Mouse (Mus musculus): ENCODE results near the gene Plcl1.

Gene Plcl1

DNA sequence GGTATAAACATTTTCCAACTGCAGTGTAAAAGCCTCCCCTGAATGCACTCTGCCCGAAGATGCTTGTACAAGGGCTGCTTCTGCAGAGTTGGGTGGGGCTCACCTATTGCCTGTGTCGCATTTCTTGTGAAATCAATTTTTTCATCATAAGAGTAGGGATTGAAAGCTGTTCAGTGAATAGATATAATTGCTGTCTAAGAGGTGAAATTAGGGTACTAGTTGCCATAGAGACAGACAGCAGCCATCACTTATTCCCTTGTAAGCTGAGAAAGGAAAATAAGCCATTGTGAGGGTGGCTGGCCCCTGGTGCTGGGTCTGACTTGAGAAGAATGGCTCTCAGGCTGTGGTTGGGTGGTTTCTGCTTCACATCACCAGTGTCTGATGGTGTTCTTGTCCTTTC is 299.0 kb downstream of the Plcl1 start:
- no peak for DNase-seq (ENCODE audit: low spot score)

DNA sequence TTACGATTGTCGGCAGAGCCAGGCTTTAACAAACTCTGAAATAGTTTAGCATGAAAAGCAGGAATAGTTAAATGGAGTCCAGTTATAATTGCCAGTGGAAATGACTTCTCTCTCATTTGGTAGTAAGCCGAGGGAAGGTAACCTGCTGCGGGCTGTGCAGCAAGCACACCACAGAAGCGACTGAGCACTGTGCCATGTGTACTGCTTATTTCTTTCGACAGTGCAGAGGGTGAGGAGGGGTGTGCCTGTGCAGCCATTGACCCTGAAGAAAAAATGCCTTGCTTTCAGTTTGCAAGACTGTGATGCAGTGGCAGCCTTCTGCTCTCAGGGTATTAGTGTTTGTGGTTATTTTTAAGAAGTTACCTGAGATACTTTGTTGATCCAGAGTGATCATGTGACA is 299.5 kb downstream of the Plcl1 start:
- no peak for DNase-seq (ENCODE audit: low spot score)

DNA sequence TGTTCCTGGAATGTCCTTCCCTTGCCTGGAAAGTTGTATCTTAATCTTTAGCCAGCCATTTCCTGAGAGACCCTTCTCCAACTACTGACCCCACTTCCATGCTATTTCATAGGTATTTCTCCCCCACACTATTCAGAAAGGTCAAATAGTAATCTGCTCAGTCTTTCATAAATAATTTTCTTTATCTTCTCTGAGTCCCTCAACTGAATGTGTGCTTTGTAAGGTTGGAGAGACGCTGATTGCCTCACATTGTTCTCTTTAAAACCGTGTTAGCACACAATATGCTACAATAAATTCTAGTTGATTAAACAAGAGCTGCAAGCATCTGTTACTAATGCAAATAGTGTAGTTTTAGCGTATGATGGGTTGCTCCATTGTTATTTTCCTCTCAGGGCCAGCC is 300.0 kb downstream of the Plcl1 start:
- no peak for DNase-seq (ENCODE audit: low spot score)

DNA sequence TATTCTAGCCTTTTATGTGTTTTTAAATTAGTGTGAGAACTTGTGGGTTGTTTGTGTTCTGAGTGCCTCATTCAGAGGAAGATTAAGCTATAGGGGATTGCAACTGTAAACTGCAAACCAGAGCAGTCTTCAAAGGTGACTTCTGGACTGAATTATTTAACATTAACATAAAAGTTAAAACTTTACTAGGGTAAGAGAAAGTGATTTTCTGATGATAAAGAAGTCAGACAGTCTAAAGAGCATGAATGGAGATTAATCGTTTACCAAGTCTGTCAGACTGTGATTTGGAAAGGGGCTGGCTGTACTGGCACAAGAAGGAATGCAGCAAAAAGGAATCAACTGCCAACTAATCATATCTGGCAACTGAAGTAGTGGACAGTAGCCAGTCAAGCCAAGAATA is 301.2 kb downstream of the Plcl1 start:
- no peak for DNase-seq (ENCODE audit: low spot score)

DNA sequence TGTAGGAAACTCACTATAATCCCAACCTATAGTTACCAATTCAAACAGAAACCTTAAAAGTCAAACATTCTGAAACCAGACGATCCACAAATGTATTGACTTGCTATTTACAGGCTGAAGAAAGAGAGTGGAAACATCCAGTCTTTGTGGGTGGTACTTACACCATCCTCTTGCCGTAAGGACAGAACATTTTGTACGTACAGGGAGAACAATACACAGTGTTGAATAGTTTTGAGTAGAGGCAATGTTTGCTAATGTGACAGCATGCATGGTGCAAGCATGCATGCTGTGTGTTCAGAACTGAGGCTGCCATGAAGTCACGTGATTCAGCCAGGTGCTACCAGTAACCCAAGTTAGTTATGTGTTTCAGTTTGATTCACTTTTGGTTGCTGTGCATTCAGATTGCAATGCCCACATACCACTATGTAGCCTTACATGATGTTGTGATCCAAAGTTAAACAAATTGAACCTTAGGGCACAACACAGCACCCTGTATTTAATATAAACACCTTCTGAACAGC is 311.6 kb downstream of the Plcl1 start:
- no peak for DNase-seq (ENCODE audit: low spot score)

DNA sequence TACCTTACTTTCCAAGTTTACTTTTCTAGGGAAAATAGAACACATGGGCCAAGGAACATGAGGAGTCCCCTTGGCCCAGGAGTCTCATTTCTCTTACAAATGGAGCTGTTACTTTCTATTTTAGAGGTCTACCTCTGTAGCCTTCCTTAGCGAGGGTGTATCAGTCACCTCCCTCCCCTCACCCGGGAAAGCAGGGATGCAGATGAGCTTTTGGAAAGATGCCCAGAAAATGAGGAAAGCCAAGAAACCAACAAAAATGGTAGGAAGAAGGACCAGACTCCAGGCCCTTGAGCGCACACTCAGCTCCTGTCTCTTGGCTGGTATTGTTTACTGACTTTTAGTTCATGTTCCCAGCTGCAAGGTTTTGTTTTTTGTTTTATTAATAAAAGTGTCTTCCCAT is 319.7 kb downstream of the Plcl1 start:
- no peak for DNase-seq (ENCODE audit: low spot score)

DNA sequence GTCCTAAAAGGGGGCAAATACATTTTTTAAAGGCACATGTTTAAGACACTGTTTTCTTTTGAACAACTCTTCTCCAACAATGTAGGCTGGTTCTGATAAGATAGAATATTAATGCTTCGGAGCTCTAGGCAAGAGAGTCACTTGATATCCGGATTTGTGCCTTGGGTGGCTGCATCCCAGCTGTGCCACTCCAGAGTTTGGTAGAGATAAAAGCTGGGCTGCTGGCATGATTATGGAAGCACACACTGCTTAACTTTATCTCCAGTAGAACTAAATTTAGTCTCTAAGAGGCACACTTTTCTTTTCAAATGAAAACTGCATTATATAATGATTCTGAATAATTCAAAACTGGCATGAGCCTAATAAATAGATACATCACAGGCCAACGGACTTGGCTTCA is 323.6 kb downstream of the Plcl1 start:
- no peak for DNase-seq (ENCODE audit: low spot score)

DNA sequence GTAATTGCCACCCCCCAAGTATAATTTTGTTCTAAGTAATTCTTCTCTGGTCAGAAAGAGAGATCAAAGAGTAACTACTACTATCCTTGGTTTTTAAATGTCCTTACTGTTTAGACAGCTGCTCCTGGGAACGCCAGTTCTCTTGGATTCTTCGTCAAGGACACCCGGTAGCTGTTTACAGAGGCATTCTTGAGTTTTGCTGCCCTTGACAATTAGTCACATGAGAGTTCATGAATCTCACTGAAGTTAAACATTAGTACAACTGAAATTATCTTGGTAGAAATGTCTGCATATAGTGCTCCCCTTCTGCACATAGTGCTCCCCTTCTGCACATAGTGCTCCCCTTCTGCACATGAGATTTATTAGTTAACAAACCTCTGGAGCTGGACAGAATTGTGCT is 327.2 kb downstream of the Plcl1 start:
- DNase-seq (ENCODE audit: low spot score): no peak

DNA sequence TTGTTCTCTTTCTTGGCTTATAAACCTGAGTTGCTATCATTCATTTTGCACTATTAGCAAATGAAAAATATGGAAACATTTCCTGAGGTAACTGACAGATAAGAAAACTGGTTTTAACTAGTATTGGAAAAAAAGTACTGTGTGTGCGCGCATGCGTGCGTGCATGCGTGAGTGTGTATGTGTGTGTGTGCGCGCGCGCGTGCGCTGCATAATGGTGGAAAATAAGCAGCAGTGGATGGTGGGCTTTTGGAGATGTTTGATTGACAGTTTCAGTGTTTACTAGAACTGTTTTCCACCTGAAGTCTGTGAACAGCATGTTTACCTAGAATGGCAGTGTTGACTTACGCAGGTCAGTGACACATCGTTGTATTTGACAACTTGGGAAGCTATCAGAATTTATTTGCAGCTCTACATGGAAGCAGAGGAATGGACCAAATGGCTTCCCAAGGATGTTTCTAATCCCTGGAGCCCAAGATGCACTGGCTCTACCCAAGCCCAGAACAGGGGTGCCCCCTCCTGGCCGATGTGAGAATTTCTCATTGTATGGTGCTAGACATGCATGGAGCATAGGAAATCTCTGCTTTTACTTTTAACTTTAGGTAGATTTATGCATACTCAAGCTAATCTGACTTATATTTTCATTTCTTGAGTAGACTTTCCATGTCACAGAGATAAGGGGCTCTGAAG is 330.5 kb downstream of the Plcl1 start:
- peak; percentile 10 for DNase-seq (ENCODE audit: low spot score)

DNA sequence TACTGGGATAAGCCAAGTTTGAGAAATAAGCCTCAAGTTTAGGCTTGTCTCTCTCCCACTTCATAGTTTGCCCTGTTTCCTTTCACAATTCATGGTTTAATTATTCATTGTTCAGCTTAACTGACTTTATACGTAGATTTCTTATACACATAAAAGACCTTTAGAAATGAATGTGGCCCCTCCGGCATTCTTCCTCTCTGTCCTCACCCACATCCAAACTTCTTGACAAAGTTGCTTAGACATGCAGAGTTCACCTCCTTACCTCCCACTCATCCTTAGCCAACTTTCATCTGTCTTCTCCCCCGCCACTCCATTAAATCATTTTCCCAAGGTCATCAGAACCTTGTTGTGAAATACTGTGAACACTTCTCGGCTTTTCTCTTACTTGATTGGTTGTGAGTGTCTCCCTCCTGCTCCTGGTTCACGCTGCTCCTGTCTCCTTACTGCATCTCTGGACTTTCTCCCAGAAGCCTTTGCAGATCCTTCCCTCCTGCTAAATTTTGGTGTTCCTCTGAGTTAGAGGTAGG is 331.1 kb downstream of the Plcl1 start:
- no peak for DNase-seq (ENCODE audit: low spot score)

DNA sequence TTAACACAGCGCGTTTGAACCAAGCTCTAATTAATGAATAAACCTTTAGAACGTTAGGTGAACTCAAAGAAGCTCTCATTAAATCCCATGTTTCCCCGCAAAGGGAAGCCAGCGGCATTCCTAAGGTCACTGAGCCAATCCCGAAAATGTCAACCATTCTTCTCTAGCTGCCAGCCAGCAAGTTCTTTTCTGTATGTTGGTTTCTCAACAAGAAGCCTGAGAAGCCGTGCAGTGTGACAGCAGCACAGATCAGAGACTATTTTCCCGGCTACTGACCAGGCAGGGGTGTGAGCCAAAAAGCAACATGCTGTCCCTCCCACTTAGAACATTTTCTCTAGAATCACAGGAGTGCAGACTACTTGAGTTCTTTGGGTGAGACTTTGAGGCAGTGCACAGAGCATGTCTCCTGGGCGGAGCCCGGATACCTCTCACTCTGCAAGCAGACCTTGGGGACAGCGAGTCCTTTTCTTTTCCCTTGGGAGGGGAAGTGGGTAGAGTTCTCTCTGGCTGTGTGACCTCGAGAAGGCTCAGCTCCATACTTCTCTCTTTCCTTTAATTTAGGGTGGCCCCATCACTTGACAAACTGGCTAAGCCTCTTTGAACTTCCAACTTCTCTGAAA is 333.1 kb downstream of the Plcl1 start:
- no peak for DNase-seq (ENCODE audit: low spot score)

DNA sequence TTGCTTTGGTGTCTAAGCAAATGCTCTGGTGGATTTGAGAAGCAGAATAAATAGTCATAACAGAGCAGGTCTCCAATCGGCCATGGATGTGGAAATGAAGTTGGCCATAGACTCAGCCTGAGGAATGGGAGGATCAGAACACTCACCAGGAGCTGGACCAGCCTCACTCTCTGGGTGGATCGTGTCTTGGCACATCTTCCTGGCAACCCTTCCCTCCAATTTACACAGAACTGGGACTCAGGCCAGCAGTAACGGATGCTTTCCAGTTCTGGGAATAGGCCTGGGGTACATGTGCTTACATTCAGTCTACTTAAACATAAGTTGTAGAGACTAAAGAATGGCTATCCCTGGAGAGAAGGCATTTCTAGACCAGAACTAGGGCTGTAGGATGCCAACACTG is 336.2 kb downstream of the Plcl1 start:
- no peak for DNase-seq (ENCODE audit: low spot score)

DNA sequence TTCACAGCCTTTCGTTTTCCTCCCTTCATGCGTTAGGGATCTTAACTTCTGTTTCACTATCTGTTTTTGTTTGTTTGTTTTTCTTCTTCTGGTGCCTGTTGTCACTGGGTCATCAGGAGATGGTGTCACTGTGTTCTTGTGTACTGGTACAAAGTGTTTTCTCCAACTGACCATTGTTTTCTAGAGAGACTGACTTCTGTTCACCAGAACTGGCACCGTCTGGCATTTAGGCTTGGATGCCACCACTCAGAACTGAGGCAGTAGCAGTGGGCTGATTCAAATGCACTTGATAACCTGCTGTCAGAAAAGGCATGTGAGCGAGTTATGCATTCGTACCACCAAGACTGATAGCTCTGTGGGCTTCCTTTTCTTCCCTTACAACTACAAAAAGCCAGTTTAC is 342.8 kb downstream of the Plcl1 start:
- DNase-seq (ENCODE audit: low spot score): no peak

DNA sequence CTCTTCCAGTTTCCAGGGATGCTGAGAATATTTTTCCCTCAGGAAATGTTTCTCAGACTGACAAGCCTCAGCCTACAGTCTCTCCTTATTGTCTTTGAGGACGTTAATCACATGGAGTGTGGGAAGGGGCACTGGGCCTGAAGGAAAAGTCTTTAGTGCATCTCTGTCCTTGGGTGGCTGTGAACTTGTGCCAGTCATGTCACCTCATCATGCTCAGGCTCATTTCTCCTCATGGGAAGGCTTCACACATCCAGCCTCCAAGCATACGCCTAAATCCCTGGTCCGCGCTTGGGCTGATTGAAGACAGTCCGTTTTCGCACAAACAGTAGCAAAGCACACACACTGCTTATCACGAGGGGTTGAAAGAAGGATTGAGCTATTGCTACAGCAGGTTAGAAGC is 344.0 kb downstream of the Plcl1 start:
- DNase-seq (ENCODE audit: low spot score): no peak

DNA sequence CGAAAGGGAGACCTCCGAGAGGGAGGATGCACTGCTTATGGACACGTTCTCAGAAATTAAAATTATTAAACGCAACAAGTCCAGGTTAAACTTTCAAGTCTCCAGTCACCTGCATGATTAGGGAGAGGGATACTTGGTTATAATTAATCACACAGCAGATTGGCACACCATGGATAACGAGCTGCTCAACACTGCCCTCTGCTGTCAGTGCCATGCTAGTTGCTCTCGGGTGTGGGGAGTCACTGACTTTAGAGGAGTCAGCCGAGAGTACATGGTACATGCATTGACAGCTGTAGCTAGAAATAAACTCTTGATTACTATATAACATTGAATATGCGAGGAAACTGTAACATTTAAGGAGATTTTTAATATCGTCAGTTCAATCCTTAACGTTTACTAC is 350.0 kb downstream of the Plcl1 start:
- DNase-seq (ENCODE audit: low spot score): peak; percentile 22

DNA sequence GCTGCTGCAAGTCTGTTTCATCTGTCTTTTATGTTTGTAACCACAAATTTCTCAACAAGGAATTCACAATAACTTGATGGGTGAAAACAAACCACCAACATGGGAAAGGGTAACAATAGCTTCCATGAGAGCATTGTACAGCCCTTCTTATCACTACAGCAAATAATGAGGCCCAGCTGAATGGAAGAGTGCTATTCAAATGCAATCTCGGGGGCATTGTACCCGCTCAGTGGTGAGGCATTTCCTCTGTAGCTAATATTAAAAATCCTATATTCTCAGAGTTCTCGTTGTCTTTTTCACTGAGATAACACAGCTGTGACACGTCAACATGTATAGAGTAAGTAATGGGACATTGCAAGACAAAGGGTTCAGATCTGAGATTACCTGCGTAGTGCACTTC is 356.6 kb downstream of the Plcl1 start:
- DNase-seq (ENCODE audit: low spot score): no peak

DNA sequence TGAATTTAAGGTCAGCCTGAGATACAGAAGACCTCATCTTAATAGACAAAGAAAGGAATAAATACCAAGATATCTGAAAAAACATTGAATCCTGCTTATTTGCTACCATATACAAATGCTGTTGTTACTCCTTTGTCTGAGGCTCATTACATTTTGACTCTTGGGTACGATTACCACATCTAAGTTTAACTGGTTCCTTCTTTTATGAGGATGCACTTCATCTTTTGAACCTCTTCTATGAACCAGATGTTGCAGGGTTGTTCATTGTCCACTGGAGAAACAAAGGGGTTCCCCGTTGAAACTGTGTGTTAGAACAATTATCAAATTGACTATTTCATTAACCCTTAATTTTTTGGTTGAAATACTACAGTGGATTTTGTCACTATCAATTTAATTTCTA is 357.4 kb downstream of the Plcl1 start:
- DNase-seq (ENCODE audit: low spot score): no peak

DNA sequence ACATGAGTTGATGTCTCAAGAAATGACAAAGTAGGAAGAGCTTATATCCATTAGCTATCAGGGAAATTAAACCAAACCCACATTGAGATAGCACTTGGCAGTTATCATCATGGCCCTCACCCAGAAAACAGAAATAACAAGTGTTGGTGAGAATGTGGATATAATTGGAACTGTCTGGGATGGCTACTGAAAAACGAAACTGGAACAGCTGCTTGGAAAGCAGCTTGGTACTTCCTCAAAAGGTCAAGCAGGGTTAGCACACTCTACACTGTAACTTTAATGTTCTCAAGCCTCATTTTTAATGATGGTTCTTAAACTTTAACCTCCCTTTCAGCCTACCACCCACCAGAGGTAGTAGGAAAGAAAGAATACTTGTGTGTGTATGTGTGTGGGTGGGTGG is 361.0 kb downstream of the Plcl1 start:
- DNase-seq (ENCODE audit: low spot score): no peak

DNA sequence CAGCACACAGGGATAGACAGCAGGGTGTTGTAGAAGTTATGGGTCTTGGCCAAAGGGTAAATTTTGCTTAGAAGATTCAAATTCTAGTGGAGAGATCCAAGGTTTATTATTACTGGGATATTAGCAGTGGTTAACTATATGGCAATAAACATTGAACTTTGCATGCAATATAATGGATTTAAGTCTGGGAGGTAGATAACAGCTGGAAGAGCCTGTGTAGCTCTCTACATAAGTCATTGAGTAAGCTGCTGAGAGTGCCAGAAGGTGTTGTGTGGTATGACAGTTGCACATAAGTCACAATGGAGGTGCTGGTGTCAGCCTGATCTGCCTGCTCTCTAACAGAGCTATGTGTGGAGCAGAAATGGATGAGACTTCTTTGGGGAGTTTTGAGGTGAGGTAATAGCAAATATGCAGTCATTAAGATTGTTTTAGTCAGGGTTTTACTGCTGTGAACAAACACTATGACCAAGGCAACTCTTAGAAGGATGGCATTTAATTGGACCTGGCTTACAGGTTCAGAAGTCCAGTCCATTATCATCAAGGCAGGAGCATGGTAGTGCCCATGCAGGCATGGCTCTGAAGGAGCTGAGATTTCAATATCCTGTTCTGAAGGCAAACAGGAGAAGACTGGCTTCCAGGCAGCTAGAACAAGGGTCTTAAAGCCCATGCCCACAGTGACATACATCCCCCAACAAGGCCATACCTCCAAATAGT is 364.5 kb downstream of the Plcl1 start:
- no peak for DNase-seq (ENCODE audit: low spot score)

DNA sequence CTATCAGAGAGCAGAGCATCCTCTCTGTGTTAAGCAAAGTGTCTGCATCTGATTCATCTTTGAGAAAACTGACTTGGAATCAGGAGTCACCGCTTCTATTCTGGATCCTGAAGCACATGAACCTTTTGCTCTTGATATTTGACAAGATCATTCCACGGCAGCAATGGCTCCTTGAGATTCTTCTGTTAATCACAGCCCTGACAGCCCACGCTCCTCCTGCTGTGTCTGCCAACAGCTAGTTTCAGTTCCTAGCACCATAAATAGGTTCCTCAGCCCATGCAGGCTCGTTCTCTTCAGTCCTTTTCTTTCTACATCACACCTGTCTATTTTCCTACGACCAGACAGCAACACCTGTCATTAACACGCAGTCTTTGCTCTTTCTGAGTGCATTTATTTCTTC is 387.1 kb downstream of the Plcl1 start:
- DNase-seq (ENCODE audit: low spot score): no peak

Measured in c-Kit-positive CD71-positive TER-119-positive erythroid progenitor cells, embryonic 14.5 days (primary cell).